Mouse (Mus musculus) olfactory bulb, adult 2 months (tissue): ENCODE results near the gene Nop2. TPM values are rescaled to one million over a fixed set of nuclear protein-coding genes. Genes with fewer than 3 reads are reported as not detected.

Source experiments
- H3K27ac ChIP-seq: fragments of 200-500 bp; 2 replicates; pipeline ENCODE4 v1.5.1; 2012; ENCODE audit warnings: low read depth, low read length; ENCODE audit not compliant: insufficient read depth
- H3K4me1 ChIP-seq: fragments of 200-500 bp; 2 replicates; pipeline ENCODE4 v1.6.1; 2012; ENCODE audit warnings: low read length; ENCODE audit not compliant: control insufficient read depth, insufficient read depth
- H3K4me3 ChIP-seq: fragments of 200-500 bp; 2 replicates; pipeline ENCODE4 v1.5.1; 2012; ENCODE audit warnings: mild to moderate bottlenecking, low read depth, low read length, moderate library complexity; ENCODE audit not compliant: insufficient read depth
- CTCF ChIP-seq: fragments of 200-500 bp; IDR thresholded peaks from 2 replicates; pipeline ENCODE4 v1.5.1; 2012; ENCODE audit warnings: low read depth, mild to moderate bottlenecking, low read length, moderate library complexity; ENCODE audit not compliant: insufficient read depth
- POLR2A ChIP-seq: fragments of 200-500 bp; IDR thresholded peaks from 2 replicates; pipeline ENCODE4 v1.6.1; 2012; ENCODE audit warnings: mild to moderate bottlenecking, low read depth, low read length, moderate library complexity; ENCODE audit not compliant: insufficient read depth
- WGBS: fragments of 180-500 bp; shearing (Covaris S2); methylation state at CpG from one replicate; pipeline ENCODE4 v1.1.7; 2018; 5-methylcytosine and 5-hydroxymethylcytosine counted together
- polyA plus RNA-seq: library from polyadenylated mRNA; stranded (reverse); fragments of >200 nt; gene quantifications from 2 replicates; pipeline ENCODE4 v1.2.4, GENCODE M21; 2012; ENCODE audit warnings: low replicate concordance; ENCODE audit not compliant: missing spikeins, insufficient read depth, insufficient read length

Gene Nop2
- polyA plus RNA-seq, 1 experiment: not detected

GRCm38 (mm10) chr6:125193390-125193789 lies 61.7 kb downstream of the Nop2 start:
- H3K4me3 ChIP-seq: no peak overlapping the region
- WGBS: 70% methylated on average over 7 of the region's 7 CpGs
- peaks cover 5% of the 10 kb centered on the region; the same call in 1 of the 2 replicates for H3K4me1 ChIP-seq
- TF ChIP-seq POLR2A (no peak), CTCF (no peak)
- no peak overlapping the region for H3K27ac ChIP-seq

Other genes starting within 250 kb of the Nop2 start
- 395 and 682 TPM in 2 replicates for gene Cd4, start 243.7 kb upstream of the Nop2 start, polyA plus RNA-seq
- gene Lag3, start 220.2 kb upstream of the Nop2 start, polyA plus RNA-seq: not detected in 2 replicates
- gene Ptms, start 211.8 kb upstream of the Nop2 start, polyA plus RNA-seq: not detected in 2 replicates
- gene Mlf2, start 200.5 kb upstream of the Nop2 start, polyA plus RNA-seq: not detected in 2 replicates
- gene Cops7a, start 166.4 kb upstream of the Nop2 start, polyA plus RNA-seq: 255 TPM in 1 of 2 replicates, not detected in the other
- not detected in 2 replicates for gene Pianp, start 135.2 kb upstream of the Nop2 start, polyA plus RNA-seq
- 212 TPM in 1 of 2 replicates, not detected in the other for gene Zfp384, start 122.8 kb upstream of the Nop2 start, polyA plus RNA-seq
- gene Ing4, start 92.1 kb upstream of the Nop2 start, polyA plus RNA-seq: not detected in 2 replicates
- not detected in 2 replicates for gene Acrbp, start 82.2 kb upstream of the Nop2 start, polyA plus RNA-seq
- not detected in 2 replicates for gene Lpar5, start 64.0 kb upstream of the Nop2 start, polyA plus RNA-seq
- gene Chd4, start 35.9 kb upstream of the Nop2 start, polyA plus RNA-seq: 91.6 and 138 TPM in 2 replicates
- not detected in 2 replicates for gene Iffo1, start 13.3 kb downstream of the Nop2 start, polyA plus RNA-seq
- gene Gapdh, start 34.6 kb downstream of the Nop2 start, polyA plus RNA-seq: 844 TPM in 1 of 2 replicates, not detected in the other
- gene Ncapd2, start 59.8 kb downstream of the Nop2 start, polyA plus RNA-seq: not detected in 2 replicates
- not detected in 2 replicates for gene Mrpl51, start 59.9 kb downstream of the Nop2 start, polyA plus RNA-seq
- gene Vamp1, start 83.6 kb downstream of the Nop2 start, polyA plus RNA-seq: 312 and 918 TPM in 2 replicates
- not detected in 2 replicates for gene Tapbpl, start 100.0 kb downstream of the Nop2 start, polyA plus RNA-seq
- gene Cd27, start 105.1 kb downstream of the Nop2 start, polyA plus RNA-seq: not detected in 2 replicates
- gene Tuba3a, start 154.1 kb downstream of the Nop2 start, polyA plus RNA-seq: not detected in 2 replicates
- not detected in 2 replicates for gene Ltbr, start 182.0 kb downstream of the Nop2 start, polyA plus RNA-seq
- gene Scnn1a, start 188.8 kb downstream of the Nop2 start, polyA plus RNA-seq: not detected in 2 replicates
- not detected in 2 replicates for gene Tnfrsf1a, start 217.5 kb downstream of the Nop2 start, polyA plus RNA-seq
- not detected in 2 replicates for gene Plekhg6, start 248.9 kb downstream of the Nop2 start, polyA plus RNA-seq